Mouse (Mus musculus): ENCODE results near the gene Ski.

The Ski gene

DNA sequence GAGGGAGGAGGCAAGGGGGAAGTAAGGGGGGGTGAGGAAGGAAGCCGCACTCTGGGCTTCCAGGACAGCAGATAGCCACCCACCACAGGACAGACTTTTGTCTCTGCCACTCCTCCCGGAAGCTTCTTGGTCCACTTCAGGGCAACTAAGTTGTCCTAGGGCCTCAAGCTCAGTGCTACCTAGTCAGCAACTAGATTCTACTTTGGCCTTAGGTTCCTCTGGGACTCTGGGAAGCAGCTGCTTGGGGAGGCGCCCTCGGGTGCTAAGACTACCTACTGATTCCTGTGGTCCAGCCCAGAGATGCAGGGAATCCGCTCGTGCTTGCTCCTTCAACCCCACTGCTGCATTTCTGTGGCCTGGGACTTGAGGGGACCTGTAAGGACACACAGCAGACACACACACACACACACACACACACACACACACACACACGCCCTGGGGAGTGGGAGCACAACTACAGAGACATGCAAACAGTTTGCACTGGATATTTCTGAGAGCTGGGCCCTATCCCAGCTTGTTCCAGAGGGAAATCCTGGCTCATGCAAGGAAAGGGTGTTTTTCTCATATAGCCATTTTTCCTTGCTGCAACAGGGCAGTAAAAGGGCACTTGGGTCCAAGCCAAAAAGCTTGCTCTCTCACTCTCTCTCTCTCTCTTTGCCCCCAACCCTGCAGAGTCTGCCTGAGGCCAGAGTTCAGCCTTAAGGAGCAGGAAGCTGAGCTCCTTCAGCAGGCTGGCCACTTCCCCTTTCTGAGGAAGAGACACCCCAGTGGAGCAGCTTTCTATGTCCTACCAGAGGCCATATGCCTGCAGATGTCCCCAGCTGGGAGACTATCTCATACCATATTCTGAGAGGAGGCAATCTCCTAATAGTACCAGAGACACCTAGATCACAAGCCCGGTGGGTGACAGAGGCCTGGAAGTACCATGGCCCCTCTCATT, 12.2 kb upstream of the Ski start:
- no peak for DNase-seq (ENCODE audit: low read depth, low spot score)

DNA sequence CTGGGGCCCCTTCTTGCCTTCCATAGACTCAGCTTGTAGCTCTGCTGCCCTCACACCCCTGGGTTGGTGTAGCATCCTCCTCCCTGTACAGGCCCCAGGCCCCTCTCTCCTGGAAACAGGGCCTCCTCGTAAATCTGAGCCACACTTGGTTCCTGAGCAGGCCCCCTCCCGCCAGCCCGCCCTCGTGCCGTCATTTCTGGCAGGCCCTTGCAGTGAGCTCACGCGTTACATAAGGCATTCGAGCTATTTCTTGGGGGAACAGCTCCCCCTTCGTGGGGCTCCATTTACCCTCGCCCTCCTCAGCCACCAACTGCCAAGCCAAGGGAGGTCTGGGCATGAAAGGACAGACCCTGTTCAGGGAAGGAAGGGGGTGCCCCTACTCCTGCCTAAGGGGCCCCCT, 11.5 kb upstream of the Ski start:
- no peak for DNase-seq (ENCODE audit: low read depth, low spot score)

DNA sequence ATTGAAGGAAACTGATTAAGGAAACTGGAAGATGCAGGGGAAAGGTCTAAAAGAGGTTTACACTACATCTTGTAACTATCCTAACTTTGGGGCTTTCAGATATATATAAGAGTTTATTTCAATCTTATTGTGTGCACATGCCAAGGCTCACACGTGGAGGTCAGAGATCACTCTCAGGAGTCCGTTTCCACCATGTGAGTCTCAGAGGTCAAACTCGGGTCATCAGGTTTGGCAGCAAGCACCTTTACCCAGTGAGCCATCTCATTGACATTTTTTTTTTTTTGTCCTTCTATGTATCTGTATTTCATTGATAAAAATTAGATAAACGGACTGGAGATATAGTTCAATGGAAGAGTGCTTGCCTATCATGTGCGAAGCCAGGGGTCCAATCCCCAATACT, 6.1 kb upstream of the Ski start:
- DNase-seq (ENCODE audit: low read depth, low spot score), result no peak

DNA sequence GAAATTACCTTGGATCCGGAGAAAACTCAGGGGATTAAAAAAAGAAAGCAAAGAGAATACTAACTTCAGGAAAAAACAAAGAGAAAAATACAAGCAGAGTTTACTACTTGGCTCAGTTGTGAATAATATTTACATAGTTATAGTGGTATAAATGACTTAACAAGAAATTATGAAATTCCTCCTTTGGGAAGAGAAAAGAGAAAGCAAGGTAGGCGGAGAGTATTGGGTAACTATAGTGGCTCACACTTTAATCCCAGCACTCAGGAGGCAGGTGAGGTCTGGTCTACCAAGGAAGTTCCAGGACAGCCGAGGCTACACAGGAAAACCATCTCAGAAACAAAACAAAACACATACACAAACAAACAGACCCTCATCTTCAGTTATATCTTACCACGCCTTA, 5.6 kb upstream of the Ski start:
- no peak for DNase-seq (ENCODE audit: low read depth, low spot score)

DNA sequence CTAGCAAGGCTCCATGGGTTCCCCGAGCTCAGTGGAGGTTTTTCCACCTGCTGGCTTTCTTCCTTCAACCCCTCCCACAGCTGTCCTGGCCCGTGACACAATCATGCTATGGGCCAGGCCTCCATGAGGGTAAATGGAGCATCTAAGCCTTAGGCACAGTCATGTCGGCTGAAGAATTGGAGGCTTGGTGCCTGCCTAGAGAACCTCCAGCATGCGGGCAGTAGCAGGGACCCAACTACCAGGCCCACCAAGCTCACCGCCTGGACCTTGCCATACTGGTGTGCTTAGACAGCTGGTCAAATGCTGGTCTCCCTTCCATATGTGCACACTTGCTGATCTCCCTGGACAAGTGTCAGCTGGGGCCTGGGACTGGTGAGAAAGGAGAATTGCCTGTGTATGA, 3.5 kb upstream of the Ski start:
- DNase-seq (ENCODE audit: low read depth, low spot score), result no peak

DNA sequence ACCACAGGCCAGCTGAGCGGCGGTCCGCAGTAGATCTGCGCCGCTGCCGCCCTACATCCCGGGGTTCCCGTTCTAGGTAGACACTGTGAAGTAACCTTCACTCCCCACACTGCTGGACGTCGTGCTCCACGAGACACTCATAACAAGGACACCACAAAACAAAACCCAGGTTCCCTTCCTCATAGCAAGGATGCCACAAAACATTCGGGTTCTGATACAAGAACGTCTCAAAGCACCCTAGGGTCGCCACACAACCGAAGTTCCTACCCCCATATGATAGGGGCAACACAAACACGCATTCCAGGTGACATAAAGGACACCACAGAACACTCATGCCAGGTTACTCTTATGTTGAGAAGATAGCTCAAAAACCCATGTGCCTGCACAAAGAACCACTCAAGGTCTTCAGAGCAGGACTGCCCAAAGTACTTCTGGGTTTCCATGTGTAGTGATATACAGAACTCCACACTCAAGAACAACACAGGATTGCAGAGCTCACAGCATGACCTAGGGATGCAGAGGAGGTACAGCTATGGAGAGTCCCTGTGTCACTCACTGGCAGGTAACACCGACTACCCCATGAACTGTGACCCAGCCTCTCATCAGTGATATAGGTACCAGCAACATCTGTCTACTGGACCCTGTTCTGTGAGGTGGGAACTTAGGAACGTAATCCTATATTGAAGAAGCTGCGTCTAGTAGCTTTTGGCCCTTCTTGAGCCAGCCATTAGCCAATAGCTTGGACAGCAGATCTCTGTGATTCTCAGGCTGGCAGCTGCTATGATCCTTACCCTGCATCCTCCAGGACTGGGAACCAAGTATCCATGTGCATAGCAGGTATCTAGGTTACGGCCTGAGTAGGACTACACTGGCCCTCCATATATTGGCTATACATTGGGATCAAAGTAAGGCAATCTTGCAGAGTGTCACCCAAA, 1.5 kb upstream of the Ski start:
- DNase-seq (ENCODE audit: low read depth, low spot score), result no peak

DNA sequence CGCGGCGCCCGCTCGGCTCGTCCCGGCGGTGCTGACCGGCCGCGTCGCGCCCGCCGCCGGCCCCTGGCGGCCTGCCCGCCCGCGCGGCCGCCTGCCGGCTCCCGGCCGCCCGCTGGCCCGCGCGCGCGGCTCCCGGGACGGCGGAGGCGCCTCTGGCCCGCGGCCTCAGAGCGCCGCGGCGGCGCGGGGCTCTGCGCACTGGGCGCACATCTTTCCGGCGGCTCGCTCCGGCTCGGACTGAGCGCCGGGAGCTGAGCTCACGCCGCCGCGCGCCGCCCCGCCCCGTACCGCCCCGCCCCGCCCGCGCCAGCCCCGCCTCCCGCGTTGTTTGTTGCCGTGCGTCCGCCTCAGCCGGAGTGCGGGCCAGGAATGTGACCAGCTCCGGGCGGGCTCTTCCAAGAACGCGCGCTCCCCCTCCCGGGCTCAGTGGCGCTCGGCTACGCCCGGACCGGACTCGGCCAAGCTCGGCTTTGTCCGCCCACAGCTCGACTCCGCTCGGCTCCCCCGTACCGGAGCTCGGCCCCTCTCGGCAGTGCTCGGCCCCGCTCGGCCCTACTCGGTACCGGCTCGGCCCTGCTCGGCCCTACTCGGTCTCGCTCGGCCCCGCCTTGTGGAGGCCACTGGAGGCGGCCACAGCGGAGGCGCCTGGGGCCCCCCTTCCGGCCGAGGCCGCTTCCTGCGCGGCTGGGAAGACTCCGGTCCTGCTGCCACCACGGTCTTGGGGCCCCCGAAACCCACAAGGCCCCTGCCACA, 625 bp upstream of the Ski start:
- peak; percentile 69 for DNase-seq (ENCODE audit: low read depth, low spot score)

DNA sequence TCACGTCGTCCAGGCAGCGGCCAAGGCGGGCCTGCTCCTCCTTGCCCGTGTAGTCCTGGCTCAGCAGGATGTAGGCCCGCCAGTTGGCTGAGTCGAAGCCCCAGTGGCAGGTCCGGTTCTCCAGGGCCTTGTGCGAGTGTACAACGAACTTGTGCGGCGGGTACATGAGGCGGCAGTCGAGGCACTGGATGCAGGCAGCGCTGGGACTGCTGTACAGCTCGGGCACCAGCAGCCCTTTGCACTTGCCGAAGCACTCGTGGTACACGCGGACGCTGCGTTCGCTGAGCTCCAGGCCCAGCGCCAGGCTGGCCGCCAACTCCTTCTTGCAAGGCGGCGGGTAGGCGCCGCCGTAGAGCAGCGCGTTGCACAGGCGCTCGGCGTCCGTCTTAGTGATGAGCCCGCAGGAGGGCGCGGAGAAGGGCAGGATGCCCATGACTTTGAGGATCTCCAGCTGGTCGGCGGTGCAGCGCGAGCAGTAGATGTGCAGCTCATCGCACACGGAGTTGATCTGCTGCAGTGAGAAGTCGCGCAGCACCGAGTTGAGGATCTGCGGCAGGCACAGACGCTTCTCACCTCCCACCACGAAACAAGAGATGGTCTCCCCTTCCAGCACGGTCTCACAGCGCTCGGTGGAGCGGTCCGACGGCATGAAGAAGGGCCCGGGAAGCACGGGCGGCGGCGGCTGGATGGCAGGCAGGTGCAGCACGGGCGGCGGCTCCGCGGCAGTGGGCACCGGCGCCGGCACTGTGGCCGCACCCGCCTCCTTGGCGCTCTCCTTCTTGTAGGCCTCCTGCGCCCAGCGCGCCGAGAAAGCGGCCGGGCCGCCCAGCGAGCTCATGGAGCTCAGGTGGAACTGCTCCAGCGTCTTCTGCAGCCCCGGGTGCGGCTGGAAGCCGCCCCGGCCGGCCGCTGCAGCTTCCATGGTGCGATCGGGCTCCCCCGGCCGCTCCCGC, 517 bp downstream of the Ski start:
- no peak for DNase-seq (ENCODE audit: low read depth, low spot score)

DNA sequence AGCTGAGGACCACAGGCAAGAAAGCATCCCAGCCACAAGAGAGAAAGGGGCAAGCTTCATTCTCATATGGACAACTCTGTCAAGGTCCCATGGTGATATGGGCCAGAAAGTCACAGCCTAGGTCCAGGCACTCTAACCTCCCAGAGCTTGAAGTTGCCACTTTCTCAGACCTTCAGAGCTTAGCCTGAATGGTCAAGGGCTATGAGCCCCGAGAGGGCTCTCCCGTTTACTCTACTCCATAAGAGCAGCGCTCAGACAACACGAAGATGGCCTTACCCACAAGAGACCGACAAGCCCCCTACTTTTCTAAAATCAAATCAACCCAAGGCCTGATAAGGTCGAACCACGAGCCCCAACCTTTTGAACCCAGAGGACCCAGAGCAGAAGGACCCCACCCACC, 1.3 kb downstream of the Ski start:
- no peak for DNase-seq (ENCODE audit: low read depth, low spot score)

DNA sequence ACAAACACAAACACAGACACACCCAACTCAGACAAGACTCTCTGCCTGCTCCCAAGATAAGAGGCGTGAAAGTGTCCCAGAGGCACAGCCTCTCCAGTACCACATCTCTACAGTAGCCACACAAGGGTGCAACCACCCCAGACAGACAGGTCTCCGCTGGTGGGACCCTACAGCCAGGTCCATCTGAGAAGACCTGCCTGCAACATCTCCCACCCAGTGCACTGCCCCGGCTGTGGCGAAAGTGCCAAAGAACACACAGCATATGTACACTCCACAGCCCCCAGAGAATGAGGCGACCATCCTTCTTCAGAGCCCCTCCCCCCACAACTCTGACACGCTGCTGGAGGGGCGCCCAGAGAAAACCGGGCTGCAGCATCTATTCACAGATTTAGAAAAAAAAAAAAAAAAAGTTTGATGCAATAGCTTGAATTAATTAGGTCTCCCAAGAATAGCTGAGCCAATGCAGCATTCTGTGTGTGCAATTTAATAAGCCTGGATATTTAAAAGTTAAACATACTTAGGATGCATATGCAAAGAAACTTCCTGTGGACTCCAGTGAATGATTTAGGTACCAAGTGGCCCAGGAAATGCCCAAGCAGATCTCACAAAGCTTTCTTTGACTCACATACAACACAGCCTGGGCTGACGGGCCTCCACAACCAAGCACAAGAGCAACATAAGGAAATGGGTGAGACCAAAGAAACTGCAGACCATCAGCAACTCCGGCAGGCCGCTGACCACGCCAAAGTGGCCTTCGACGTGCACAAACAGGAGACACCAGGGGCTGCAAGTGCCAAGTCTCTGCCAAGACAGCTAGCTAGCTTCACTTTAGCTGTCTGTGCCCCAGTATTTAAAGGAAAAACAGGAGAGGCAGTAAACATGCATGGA, 1.9 kb downstream of the Ski start:
- DNase-seq (ENCODE audit: low read depth, low spot score), result no peak

DNA sequence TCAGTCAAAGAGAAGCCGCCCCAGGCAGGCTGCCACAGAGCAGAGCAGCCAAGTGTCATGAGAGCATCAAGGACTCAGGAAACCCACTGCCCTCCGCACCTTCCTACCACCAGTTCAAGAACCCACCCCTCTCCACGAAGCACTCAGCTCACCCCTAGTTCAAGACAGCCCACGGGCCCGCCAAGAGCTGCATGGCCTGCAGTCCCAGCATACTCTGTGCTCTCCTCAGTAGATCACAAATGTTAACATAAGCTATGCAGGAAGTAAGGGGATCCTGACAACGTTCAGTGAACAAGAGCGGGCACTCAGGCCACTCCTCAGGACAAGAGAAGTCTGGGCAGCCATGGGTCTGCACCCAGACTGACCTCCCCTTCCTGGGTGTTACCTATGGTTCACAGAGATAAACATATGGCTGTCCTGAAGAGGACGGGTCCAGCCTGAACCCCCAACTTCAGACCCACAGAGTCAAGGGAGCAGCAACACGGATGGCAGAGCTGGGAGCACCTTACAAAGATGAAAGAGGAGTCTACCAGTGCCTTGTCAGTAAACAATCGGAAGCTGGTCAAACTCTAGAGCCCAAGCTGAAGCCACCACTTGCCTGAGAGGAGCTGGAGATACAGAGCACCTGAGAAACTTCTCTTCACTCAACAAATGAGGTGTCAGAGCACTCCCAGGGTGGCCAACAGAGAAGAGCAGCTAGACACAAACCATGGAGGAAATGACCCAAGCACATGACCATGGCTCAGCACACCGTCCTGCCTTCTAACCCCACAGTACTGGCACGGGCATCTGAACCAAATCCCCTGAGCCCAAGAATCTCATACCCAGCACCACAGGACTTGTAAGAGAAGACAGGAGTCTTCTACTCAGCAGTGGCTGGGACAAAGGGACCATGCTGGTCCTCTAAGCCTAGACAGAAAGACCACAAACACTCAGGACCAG, 2.9 kb downstream of the Ski start:
- no peak for DNase-seq (ENCODE audit: low read depth, low spot score)

DNA sequence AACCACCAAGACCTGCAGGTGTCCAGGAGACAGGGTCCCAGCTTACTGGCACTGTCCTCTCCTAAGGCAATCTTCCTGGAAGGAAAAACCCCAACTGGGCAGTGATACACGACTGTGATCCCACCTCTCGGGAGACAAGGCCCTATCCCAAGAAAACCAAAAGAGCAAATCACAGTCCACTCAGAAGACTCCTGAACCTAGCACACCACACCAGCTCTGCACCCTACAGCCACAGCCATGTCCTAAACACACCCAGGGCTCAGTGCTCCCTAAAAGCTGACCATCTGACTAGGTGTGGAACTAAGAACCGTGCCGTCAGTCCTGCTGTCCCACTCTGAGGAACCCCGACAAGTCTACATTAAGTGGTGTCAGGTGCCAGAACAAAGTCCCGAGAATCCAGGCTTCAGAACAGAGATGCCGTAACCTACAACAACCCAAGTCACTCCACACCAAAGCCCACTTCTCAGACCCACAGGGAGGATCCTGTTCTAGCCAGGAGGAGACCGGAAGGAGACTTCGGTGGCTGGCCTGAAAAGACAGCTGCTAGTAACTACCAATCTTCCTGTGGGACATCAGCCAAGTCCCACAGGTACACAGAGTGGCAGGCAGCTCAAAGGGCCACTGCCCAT, 4.2 kb downstream of the Ski start:
- no peak for DNase-seq (ENCODE audit: low read depth, low spot score)

DNA sequence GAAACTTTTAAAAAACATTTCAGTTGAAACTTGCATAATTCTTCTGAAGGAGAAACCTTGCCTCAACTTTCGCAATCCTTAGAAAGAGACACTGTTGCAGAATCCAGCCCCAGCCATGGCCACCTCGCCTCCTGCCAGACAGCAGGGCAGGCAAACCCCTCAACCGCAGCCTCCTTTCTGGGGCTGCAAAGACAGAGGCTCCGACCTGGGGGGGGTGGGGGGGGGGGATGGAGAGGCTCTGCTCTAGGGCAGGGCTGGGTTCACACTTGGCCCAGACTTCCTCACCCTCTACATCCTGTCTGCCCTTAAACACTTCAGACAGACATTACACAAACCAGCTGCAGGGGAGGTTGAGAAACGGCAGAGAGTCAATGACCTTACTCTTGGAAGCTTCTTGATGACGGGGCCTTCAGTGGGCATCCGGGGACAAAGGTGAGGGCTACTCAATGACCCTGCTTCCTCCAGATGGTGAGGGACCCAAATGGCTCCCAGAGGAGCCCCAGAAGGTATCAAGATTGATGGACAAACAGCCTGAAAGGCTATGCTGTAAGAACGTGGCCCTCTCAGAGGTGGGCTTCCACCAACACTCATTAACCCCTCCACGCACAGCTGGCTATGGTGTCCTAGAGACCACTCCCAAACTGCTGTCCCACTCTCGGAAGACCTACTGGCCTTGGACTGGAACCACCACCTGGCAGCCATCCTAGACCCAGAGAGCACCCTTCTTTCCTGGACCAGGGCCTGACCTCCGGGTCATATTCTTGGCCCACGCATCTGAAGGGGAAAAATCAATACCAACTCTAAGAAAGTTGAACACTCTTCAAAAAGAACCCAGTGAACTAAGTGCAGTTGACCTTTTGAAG, 4.9 kb downstream of the Ski start:
- DNase-seq (ENCODE audit: low read depth, low spot score), result no peak

DNA sequence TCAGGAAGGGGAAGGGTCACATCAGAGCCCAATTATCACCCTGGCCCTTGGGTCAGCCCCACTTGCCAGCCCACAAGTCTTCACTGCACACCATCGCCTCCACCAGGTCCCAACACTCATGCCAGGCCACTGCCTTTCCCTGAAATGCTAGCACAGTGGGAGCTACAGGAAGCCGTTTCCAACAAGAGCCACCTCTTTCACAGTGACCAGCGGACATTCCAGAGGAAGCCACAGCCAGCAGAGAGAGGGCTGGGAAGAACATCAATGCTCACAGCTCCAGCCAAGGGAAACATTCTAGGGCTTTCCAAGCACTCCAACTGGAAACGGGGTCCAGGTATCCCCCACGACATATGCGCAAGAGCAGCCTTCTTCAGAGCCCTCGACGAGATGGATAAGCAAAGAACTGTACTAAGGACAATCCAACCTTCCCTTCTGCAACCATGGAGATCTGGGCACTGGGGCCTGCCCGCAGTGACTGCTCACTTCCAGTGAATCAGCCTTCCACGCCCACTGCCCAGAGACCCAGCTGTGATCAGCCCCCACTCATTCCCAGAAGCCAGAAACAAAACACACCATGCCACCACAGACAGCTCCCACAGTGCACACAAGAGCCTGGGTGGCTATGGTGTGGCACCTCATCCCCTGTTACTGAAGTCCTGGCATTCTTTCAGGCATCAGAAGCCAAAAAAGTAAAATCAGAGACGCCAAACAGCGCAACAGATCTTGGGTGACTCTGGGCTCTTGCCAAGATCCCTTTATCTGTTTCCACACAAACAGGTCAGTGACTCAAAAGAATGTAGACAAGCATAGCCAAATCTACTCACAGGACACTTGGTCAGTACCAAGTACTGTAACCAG, 6.4 kb downstream of the Ski start:
- no peak for DNase-seq (ENCODE audit: low read depth, low spot score)

DNA sequence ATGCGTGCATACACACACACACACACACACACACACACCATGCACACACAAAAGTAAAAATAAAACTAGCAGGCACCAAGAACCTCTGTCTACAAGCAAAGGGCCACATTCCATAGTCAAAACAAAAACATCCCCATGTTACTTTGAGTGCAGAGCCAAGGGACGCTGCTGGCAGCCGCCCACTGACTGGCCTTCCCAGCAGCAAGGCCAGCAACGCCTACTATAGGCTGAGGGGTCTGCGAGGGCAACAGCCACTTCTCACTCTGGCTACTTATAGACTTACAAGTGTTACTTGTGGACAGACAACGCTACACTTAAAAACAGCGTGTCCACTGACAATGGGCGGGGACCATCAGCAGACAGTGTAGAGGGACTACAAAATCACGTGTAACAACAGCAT, 7.2 kb downstream of the Ski start:
- DNase-seq (ENCODE audit: low read depth, low spot score), result no peak

DNA sequence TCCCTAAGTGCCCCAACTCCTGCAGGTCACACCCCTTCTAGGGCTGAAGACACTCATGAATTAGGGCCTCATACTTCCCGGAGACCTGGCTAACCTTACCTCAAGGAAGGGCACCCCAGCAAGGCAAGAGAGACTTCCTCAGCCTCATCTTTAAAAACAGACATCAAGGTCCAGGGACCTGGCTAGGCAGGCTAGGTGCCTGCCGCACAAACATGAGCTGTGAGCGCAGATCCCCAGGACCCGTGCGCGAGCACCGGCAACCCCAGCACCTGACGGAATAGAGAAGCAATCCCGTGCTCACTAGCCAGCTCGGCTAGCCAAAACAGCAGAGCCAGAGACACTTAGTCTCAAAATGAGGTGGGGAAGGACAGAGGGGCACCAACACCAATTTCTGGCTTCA, 7.6 kb downstream of the Ski start:
- no peak for DNase-seq (ENCODE audit: low read depth, low spot score)
